Mouse (Mus musculus) forebrain, embryonic 10.5 days (tissue): ENCODE results near the gene Ace. TPM values are rescaled to one million over a fixed set of nuclear protein-coding genes. Genes with fewer than 3 reads are reported as not detected.

Source experiments
- polyA plus RNA-seq: library from polyadenylated mRNA; unstranded; fragments of >200 nt; fragmentation: Nextera tagmentation; extraction: Ambion mirVana; gene quantifications from 2 replicates; pipeline ENCODE4 v1.2.1, GENCODE M21; 2016

Gene Ace
- polyA plus RNA-seq, 1 experiment from 2014 or later: 0.74 TPM

Other genes starting within 250 kb of the Ace start
- 14.5 and 15.4 TPM in 2 replicates for gene Cyb561, start 14.6 kb upstream of the Ace start, polyA plus RNA-seq
- gene Ace3, start 26.7 kb downstream of the Ace start, polyA plus RNA-seq: not detected in 2 replicates
- gene Kcnh6, start 40.2 kb downstream of the Ace start, polyA plus RNA-seq: 0.39 and 0.58 TPM in 2 replicates
- 84.0 and 87.1 TPM in 2 replicates for gene Dcaf7, start 68.9 kb downstream of the Ace start, polyA plus RNA-seq
- gene Taco1, start 98.1 kb downstream of the Ace start, polyA plus RNA-seq: 15.1 and 15.4 TPM in 2 replicates
- 16.1 and 18.2 TPM in 2 replicates for gene Map3k3, start 116.7 kb downstream of the Ace start, polyA plus RNA-seq
- 0.82 TPM in 1 of 2 replicates, not detected in the other for gene Gm10840, start 192.9 kb downstream of the Ace start, polyA plus RNA-seq
- gene Limd2, start 192.9 kb downstream of the Ace start, polyA plus RNA-seq: 364 and 375 TPM in 2 replicates
- 41.4 and 41.9 TPM in 2 replicates for gene Strada, start 234.2 kb downstream of the Ace start, polyA plus RNA-seq
- gene Ccdc47, start 248.4 kb downstream of the Ace start, polyA plus RNA-seq: 77.3 and 77.4 TPM in 2 replicates
- 105 and 109 TPM in 2 replicates for gene Ddx42, start 249.0 kb downstream of the Ace start, polyA plus RNA-seq